Mouse (Mus musculus): ENCODE data around the gene 1700025G04Rik. TPM values are rescaled to one million over a fixed set of nuclear protein-coding genes. Genes with fewer than 3 reads are reported as not detected.

1700025G04Rik gene
- polyA plus RNA-seq, 1 experiment from 2014 or later, result 32.4 TPM

DNA sequence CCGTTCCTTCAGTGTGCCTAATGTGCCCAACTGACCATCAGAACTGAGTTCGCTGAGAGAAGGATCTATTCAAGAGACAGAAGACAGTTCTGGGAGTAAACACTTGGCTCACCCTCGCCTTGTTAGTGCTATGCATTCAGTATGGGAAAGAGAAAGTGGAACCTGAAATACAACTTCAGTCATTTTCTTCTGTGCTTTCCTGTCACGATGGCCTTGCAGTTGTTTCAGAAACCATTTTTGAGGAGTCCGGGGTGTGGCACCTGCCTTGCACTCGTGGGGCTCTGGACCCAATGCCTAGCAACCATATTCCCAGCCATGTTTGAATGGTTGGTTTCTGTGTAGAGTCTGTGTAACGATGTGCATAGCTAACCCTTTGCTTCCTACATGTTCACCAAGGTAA is 115.5 kb downstream of the 1700025G04Rik start:
- H3K27ac ChIP-seq (ENCODE audit: low read depth, low read length), result no peak overlapping the region
- no peak overlapping the region for H3K9ac ChIP-seq (ENCODE audit: low read length)
- no peaks in the 10 kb centered on the region for H3K9me3 ChIP-seq (ENCODE audit: control insufficient read depth, low read length)
- no peaks in the 10 kb centered on the region for H3K36me3 ChIP-seq (ENCODE audit: control insufficient read depth, insufficient read depth, low read length)
- no peak overlapping the region for H3K4me3 ChIP-seq (ENCODE audit: low read depth, low read length)
- no peak for ATAC-seq (ENCODE audit: low FRiP score)
- no peak for DNase-seq (ENCODE audit: low spot score, missing footprints)
- H3K4me2 ChIP-seq, result no peak overlapping the region
- WGBS, result 92% methylated on average over 7 of the region's 7 CpGs
- H3K4me1 ChIP-seq (ENCODE audit: control insufficient read depth, insufficient read depth, low read length), result peaks cover 6% of the 10 kb centered on the region; the same call in 1 of the 2 replicates
- no peaks in the 10 kb centered on the region for H3K27me3 ChIP-seq (ENCODE audit: control insufficient read depth, insufficient read depth, low read length)

DNA sequence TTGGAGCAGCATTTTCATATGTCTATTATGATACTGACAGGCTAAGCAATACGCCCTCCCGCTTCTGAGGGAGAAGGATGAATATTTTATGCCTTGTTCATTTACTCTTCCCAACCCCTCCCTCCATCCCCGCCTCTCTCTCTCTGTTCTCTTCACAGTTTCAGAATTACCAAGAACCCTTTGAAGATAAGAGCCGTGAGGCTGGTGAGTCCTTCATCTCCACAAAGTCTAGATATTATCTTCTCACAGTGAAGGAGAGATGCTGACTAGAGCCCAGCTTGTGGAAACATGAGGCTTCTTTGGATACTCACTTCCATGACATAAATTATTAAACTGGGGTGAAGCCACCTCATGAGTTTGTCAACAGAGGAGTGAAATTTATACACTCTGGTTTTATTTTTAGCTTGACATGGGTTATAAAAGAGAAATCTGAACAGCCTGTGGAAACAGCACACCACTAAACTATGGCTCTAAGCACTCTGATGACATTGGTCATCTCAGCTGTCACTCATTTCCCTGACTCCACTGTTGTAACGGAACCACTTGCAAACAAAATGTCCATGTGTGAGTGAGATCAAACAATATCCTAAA is 116.7 kb downstream of the 1700025G04Rik start:
- H3K4me3 ChIP-seq (ENCODE audit: low read depth, low read length), result no peak overlapping the region
- WGBS, result 87% methylated on average over 5 of the region's 5 CpGs
- H3K4me1 ChIP-seq (ENCODE audit: control insufficient read depth, insufficient read depth, low read length), result peaks cover 6% of the 10 kb centered on the region; the same call in 1 of the 2 replicates
- no peaks in the 10 kb centered on the region for H3K27me3 ChIP-seq (ENCODE audit: control insufficient read depth, insufficient read depth, low read length)
- H3K9ac ChIP-seq (ENCODE audit: low read length), result no peak overlapping the region
- no peak for ATAC-seq (ENCODE audit: low FRiP score)
- no peaks in the 10 kb centered on the region for H3K36me3 ChIP-seq (ENCODE audit: control insufficient read depth, insufficient read depth, low read length)
- DNase-seq (ENCODE audit: low spot score, missing footprints), result no peak
- H3K27ac ChIP-seq (ENCODE audit: low read depth, low read length), result no peak overlapping the region
- H3K9me3 ChIP-seq (ENCODE audit: control insufficient read depth, low read length), result no peaks in the 10 kb centered on the region
- H3K4me2 ChIP-seq, result no peak overlapping the region

DNA sequence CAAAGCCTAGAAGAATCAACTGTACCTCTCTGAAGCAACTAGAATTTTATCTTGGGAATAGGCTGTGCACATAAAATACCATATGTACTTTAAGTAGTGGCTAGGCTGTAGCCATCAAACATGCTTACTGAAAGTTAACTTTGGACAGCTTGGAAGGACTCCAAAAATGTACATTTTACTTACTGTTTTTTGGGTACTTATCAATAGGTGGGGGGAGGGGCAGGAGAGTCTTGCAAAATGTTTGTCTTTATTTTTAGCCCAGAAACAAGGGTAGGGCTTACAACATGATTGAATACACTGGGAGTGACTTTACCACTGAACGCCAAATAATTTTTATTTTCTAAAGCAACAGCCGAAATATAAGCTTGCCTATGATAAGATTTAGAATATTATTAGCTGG is 118.3 kb downstream of the 1700025G04Rik start:
- Histone ChIP-seq H3K4me2 (no peak overlapping the region), H3K9me3 (ENCODE audit: control insufficient read depth, low read length) (no peaks in the 10 kb centered on the region)
- DNase-seq (ENCODE audit: low spot score, missing footprints), result no peak

DNA sequence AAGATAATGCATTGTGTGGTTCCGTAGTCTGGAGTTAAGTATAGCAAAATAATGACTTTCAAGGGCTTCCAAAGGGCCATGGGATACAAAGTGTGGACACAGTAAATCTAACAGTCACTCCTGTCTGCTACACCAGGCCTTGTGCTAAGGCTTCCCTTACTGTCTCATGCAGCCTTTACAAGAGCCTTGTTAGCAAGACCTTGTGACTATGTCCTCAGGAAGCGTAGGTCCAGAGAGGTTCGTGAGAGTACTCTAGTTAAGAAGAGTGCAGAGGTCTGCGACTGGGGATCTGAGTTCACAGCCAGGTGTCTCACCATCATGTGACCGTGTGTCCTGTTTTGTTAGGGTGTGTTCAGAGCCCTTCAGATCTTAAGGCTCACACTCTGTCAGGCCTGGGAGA is 121.8 kb downstream of the 1700025G04Rik start:
- no peak for DNase-seq (ENCODE audit: low spot score, missing footprints)
- H3K27ac ChIP-seq (ENCODE audit: low read depth, low read length), result no peak overlapping the region
- 92% methylated on average over 5 of the region's 5 CpGs for WGBS
- no peak overlapping the region for H3K9ac ChIP-seq (ENCODE audit: low read length)
- H3K9me3 ChIP-seq (ENCODE audit: control insufficient read depth, low read length), result no peaks in the 10 kb centered on the region
- H3K4me2 ChIP-seq, result no peak overlapping the region
- H3K4me3 ChIP-seq (ENCODE audit: low read depth, low read length), result no peak overlapping the region
- no peaks in the 10 kb centered on the region for H3K27me3 ChIP-seq (ENCODE audit: control insufficient read depth, insufficient read depth, low read length)
- H3K4me1 ChIP-seq (ENCODE audit: control insufficient read depth, insufficient read depth, low read length), result no peaks in the 10 kb centered on the region
- no peak for ATAC-seq (ENCODE audit: low FRiP score)
- H3K36me3 ChIP-seq (ENCODE audit: control insufficient read depth, insufficient read depth, low read length), result no peaks in the 10 kb centered on the region

More for the DNA sequence above, 118.3 kb downstream of the 1700025G04Rik start:
- 90% methylated on average over 2 of the region's 2 CpGs for WGBS
- no peaks in the 10 kb centered on the region for H3K27me3 ChIP-seq (ENCODE audit: control insufficient read depth, insufficient read depth, low read length)
- H3K27ac ChIP-seq (ENCODE audit: low read depth, low read length), result no peak overlapping the region
- H3K4me1 ChIP-seq (ENCODE audit: control insufficient read depth, insufficient read depth, low read length), result no peaks in the 10 kb centered on the region
- H3K36me3 ChIP-seq (ENCODE audit: control insufficient read depth, insufficient read depth, low read length), result no peaks in the 10 kb centered on the region
- ATAC-seq (ENCODE audit: low FRiP score), result no peak
- no peak overlapping the region for H3K9ac ChIP-seq (ENCODE audit: low read length)
- H3K4me3 ChIP-seq (ENCODE audit: low read depth, low read length), result no peak overlapping the region

DNA sequence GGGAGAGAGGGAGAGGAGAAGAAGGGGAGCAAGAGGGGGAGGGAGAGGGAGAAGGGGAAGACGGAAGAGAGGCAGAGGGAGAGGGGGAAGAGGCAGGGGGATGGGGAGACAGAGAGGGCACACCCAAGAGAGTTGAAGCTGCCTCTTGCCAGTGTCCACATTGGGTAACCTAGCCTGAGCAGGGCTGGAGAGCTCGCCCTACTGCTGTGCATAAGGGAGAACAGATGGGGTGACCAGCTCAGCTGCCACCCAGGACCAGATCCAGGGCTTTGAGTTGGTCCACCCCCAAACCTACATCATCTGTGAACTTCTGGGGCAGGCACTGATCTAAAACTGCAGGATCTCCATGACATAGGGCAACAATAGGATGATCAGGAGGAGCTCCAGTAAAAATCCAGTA is 125.1 kb downstream of the 1700025G04Rik start:
- no peaks in the 10 kb centered on the region for H3K4me1 ChIP-seq (ENCODE audit: control insufficient read depth, insufficient read depth, low read length)
- H3K27ac ChIP-seq (ENCODE audit: low read depth, low read length), result no peak overlapping the region
- H3K4me3 ChIP-seq (ENCODE audit: low read depth, low read length), result no peak overlapping the region
- no peaks in the 10 kb centered on the region for H3K27me3 ChIP-seq (ENCODE audit: control insufficient read depth, insufficient read depth, low read length)
- H3K9me3 ChIP-seq (ENCODE audit: control insufficient read depth, low read length), result no peaks in the 10 kb centered on the region
- DNase-seq (ENCODE audit: low spot score, missing footprints), result no peak
- ATAC-seq (ENCODE audit: low FRiP score), result no peak
- H3K36me3 ChIP-seq (ENCODE audit: control insufficient read depth, insufficient read depth, low read length), result no peaks in the 10 kb centered on the region
- WGBS, result 90% methylated on average over 2 of the region's 2 CpGs
- H3K4me2 ChIP-seq, result no peak overlapping the region
- H3K9ac ChIP-seq (ENCODE audit: low read length), result no peak overlapping the region

DNA sequence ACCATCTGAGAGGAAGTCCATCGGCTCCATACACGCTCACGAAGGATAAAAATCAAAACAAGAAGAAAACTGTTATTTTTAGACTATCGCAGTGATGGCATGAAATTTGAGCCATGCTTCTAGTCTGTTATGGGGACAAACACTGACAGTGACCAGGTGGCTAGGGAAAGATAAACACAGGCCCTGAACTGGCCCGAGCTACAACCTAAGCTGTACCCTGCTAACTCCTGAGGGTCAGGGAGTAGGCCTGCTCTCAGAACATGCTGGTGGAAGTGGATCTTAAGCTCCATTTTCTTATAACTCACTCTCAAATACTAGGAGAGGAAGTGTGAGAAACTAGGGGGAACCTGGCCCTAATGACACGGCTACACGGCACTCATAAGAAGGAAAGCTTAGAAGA is 126.7 kb downstream of the 1700025G04Rik start:
- no peak overlapping the region for H3K9ac ChIP-seq (ENCODE audit: low read length)
- H3K9me3 ChIP-seq (ENCODE audit: control insufficient read depth, low read length), result no peaks in the 10 kb centered on the region
- no peak overlapping the region for H3K27ac ChIP-seq (ENCODE audit: low read depth, low read length)
- DNase-seq (ENCODE audit: low spot score, missing footprints) (no peak), ATAC-seq (ENCODE audit: low FRiP score) (no peak)
- H3K27me3 ChIP-seq (ENCODE audit: control insufficient read depth, insufficient read depth, low read length), result no peaks in the 10 kb centered on the region
- peaks cover 5% of the 10 kb centered on the region; the same call in 1 of the 2 replicates for H3K4me1 ChIP-seq (ENCODE audit: control insufficient read depth, insufficient read depth, low read length)
- 86% methylated on average over 7 of the region's 7 CpGs for WGBS
- no peak overlapping the region for H3K4me3 ChIP-seq (ENCODE audit: low read depth, low read length)
- no peak overlapping the region for H3K4me2 ChIP-seq
- H3K36me3 ChIP-seq (ENCODE audit: control insufficient read depth, insufficient read depth, low read length), result no peaks in the 10 kb centered on the region

DNA sequence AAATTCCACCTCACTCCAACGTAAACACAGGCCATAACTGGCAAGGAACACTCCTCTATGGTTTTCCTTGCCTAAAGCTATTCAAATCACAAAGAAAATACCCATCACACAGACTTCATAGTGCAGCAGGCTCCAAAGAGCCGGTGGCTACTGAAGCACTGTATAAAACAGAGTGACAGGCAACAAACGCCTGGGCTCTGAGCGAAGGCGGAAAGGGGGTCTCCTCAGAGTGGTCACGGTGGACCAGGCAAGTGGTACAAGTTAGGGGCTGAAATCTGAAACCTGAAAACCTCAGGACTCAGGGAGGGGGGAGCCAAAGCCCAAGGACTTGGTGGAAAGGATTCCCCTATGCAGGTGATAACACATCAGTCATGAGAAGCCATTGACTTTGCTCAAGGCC is 127.8 kb downstream of the 1700025G04Rik start:
- H3K4me1 ChIP-seq (ENCODE audit: control insufficient read depth, insufficient read depth, low read length), result peaks cover 10% of the 10 kb centered on the region
- ATAC-seq (ENCODE audit: low FRiP score) (no peak), DNase-seq (ENCODE audit: low spot score, missing footprints) (no peak)
- H3K27me3 ChIP-seq (ENCODE audit: control insufficient read depth, insufficient read depth, low read length), result no peaks in the 10 kb centered on the region
- no peak overlapping the region for H3K4me3 ChIP-seq (ENCODE audit: low read depth, low read length)
- H3K4me2 ChIP-seq, result no peak overlapping the region
- H3K36me3 ChIP-seq (ENCODE audit: control insufficient read depth, insufficient read depth, low read length), result no peaks in the 10 kb centered on the region
- 64% methylated on average over 6 of the region's 6 CpGs for WGBS
- H3K9ac ChIP-seq (ENCODE audit: low read length), result no peak overlapping the region
- no peak overlapping the region for H3K27ac ChIP-seq (ENCODE audit: low read depth, low read length)
- no peaks in the 10 kb centered on the region for H3K9me3 ChIP-seq (ENCODE audit: control insufficient read depth, low read length)

DNA sequence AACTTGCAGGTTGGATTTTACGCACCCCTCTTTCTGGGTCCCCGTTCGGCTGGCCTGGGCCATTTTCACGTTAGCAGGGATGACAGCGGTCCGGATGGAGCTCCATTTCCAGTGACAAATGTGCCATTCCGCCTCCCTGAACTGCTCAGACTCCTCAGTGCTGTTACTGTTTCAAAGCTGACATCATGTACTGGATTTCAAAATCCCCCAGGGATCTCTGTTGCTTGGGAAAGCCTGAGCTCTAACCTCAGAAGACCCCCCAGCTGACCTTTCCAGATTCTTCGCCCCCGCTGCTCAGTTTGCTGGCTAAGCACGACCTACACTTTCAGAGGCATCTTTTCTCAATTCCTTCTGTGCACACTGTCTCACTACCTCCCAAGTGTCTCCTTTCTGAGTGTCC is 128.7 kb downstream of the 1700025G04Rik start:
- H3K9me3 ChIP-seq (ENCODE audit: control insufficient read depth, low read length), result no peaks in the 10 kb centered on the region
- H3K27me3 ChIP-seq (ENCODE audit: control insufficient read depth, insufficient read depth, low read length), result no peaks in the 10 kb centered on the region
- DNase-seq (ENCODE audit: low spot score, missing footprints) (no peak), ATAC-seq (ENCODE audit: low FRiP score) (no peak)
- H3K9ac ChIP-seq (ENCODE audit: low read length), result no peak overlapping the region
- 83% methylated on average over 10 of the region's 10 CpGs for WGBS
- H3K4me3 ChIP-seq (ENCODE audit: low read depth, low read length), result no peak overlapping the region
- H3K4me1 ChIP-seq (ENCODE audit: control insufficient read depth, insufficient read depth, low read length), result peaks cover 10% of the 10 kb centered on the region
- H3K27ac ChIP-seq (ENCODE audit: low read depth, low read length), result no peak overlapping the region
- no peak overlapping the region for H3K4me2 ChIP-seq
- no peaks in the 10 kb centered on the region for H3K36me3 ChIP-seq (ENCODE audit: control insufficient read depth, insufficient read depth, low read length)

DNA sequence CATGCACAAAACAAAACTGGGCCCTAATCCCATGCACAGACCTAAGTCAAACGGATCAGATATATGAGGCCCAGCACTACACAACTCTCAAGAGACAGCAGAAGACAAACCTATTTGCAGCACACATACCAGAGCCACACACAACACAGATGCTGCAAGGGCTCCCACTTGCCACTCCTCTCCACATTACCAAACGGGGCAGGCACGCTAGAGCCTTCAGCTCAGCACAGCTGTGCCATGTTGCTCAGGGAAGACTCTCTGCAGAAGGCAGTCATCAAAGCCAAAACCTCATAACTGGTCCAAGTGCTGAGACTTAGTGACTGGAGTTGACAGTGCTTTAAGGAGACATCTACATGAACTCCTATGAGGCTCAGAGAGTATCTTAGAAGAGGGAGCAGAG is 130.9 kb downstream of the 1700025G04Rik start:
- no peak overlapping the region for H3K27ac ChIP-seq (ENCODE audit: low read depth, low read length)
- DNase-seq (ENCODE audit: low spot score, missing footprints) (no peak), ATAC-seq (ENCODE audit: low FRiP score) (no peak)
- H3K9ac ChIP-seq (ENCODE audit: low read length), result no peak overlapping the region
- H3K9me3 ChIP-seq (ENCODE audit: control insufficient read depth, low read length), result no peaks in the 10 kb centered on the region
- peaks cover 10% of the 10 kb centered on the region for H3K4me1 ChIP-seq (ENCODE audit: control insufficient read depth, insufficient read depth, low read length)
- no peak overlapping the region for H3K4me3 ChIP-seq (ENCODE audit: low read depth, low read length)
- H3K4me2 ChIP-seq, result no peak overlapping the region
- no peaks in the 10 kb centered on the region for H3K27me3 ChIP-seq (ENCODE audit: control insufficient read depth, insufficient read depth, low read length)
- no peaks in the 10 kb centered on the region for H3K36me3 ChIP-seq (ENCODE audit: control insufficient read depth, insufficient read depth, low read length)
- 38% methylated on average over 3 of the region's 3 CpGs for WGBS

All from midbrain, embryonic 11.5 days (tissue).